Mouse (Mus musculus): ENCODE results near the gene Psma6. TPM values are rescaled to one million over a fixed set of nuclear protein-coding genes. Genes with fewer than 3 reads are reported as not detected.

Psma6 gene
- polyA plus RNA-seq, 1 experiment from 2014 or later = 405 TPM

DNA sequence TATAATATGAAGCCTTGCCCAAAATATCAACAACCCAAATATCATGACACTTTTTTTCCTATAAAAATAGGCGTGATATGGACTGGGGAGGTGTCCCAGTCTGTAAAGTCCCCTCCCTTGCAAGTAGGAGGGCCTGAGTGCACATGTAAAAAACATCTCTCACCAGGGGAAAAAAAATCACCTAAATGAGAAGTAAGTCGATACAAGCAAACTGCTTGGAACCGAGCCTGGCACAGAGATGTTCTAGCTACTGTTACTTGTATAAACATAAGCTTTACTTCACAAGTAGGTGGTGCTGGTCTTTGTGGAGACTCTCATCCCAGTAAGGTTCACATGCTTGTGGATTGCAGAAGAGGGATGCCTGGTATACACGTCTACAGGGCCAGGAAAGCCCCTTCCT, 76.9 kb downstream of the Psma6 start:
- Histone ChIP-seq H3K4me2 (no peak overlapping the region), H3K4me1 (peaks cover 56% of the 10 kb centered on the region), H3K36me3 (no peaks in the 10 kb centered on the region), H3K27ac (no peak overlapping the region), H3K9me3 (replicated peaks) (no peaks in the 10 kb centered on the region), H3K4me3 (replicated peaks) (no peak overlapping the region), H3K9ac (no peak overlapping the region), H3K27me3 (no peaks in the 10 kb centered on the region)
- no peak for ATAC-seq (replicated peaks; ENCODE audit: low FRiP score)
- WGBS = 34% methylated on average over 4 of the region's 4 CpGs

DNA sequence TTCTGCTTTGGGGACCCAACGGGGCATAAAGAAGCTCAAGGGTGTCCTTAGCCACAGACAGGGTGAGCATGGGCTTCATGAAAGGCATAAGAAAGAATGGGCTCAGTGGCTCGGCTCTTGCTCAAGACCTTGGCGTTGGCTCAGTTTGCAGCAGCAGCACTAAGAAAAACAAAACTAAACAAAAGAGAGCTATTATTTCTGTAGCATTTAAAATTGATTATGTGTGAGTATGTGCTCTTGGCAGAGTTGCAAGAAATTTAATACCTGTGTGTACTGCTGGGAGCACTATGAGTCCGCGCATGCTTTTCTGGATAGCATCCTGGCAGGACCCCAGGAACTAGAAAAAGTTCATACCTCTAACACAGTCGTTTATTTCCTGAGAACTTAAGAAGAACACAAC, 77.7 kb downstream of the Psma6 start:
- WGBS = 55% methylated on average over 6 of the region's 6 CpGs
- Histone ChIP-seq H3K9ac (no peak overlapping the region), H3K4me1 (peaks cover 64% of the 10 kb centered on the region), H3K4me2 (no peak overlapping the region), H3K36me3 (no peaks in the 10 kb centered on the region), H3K9me3 (replicated peaks) (no peaks in the 10 kb centered on the region), H3K27me3 (no peaks in the 10 kb centered on the region), H3K27ac (peak overlapping the region; percentile 61), H3K4me3 (replicated peaks) (no peak overlapping the region)
- no peak for ATAC-seq (replicated peaks; ENCODE audit: low FRiP score)

DNA sequence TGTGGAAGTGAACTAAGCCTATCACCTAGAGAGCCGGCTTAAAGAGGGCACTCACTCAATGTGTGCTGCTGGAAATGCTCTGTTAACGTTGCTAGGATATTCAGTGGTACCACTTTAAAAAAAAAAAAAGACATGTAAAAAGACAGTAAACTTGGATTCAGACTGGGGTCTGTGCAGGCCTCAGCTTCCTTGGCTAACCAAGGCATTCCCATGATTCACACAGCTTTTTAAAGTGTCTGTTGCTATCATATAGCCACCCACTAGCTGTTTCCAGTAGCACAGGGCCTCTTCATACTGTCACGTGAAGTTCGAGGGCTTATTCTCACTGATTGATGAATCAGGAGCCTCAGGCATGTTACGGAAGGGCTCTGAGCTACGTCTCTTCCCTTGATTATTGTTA, 78.4 kb downstream of the Psma6 start:
- Histone ChIP-seq H3K36me3 (no peaks in the 10 kb centered on the region), H3K9ac (no peak overlapping the region), H3K27me3 (no peaks in the 10 kb centered on the region), H3K4me2 (no peak overlapping the region), H3K27ac (peak overlapping the region; percentile 61), H3K4me1 (peaks cover 69% of the 10 kb centered on the region), H3K9me3 (replicated peaks) (no peaks in the 10 kb centered on the region), H3K4me3 (replicated peaks) (no peak overlapping the region)
- 70% methylated on average over 6 of the region's 6 CpGs for WGBS
- no peak for ATAC-seq (replicated peaks; ENCODE audit: low FRiP score)

DNA sequence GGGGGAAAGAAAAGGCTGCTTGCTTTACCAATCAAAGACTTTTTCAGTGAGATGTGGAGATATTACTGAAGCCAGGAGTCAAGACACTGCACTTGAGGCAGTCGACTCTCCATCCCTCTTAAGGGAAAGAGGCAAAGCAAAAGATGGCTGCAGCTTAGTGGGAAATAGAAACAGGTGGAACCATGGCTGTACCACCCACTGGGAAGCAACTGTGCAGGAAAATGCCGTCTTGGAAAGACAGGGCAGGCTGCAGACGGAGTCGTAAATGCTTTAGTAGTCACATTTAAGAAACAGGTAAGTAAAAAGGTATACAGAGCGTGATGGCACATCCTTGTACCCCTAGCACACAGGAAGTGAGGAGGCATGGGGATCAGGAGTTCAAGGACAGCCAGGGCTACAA, 79.1 kb downstream of the Psma6 start:
- H3K36me3 ChIP-seq = no peaks in the 10 kb centered on the region
- H3K4me3 ChIP-seq (replicated peaks) = no peak overlapping the region
- 77% methylated on average over 5 of the region's 5 CpGs for WGBS
- no peak overlapping the region for H3K9ac ChIP-seq
- H3K27ac ChIP-seq = peak overlapping the region; percentile 16; the same call in 1 of the 2 replicates
- peaks cover 73% of the 10 kb centered on the region for H3K4me1 ChIP-seq
- no peak for ATAC-seq (replicated peaks; ENCODE audit: low FRiP score)
- no peaks in the 10 kb centered on the region for H3K9me3 ChIP-seq (replicated peaks)
- no peak overlapping the region for H3K4me2 ChIP-seq
- no peaks in the 10 kb centered on the region for H3K27me3 ChIP-seq

DNA sequence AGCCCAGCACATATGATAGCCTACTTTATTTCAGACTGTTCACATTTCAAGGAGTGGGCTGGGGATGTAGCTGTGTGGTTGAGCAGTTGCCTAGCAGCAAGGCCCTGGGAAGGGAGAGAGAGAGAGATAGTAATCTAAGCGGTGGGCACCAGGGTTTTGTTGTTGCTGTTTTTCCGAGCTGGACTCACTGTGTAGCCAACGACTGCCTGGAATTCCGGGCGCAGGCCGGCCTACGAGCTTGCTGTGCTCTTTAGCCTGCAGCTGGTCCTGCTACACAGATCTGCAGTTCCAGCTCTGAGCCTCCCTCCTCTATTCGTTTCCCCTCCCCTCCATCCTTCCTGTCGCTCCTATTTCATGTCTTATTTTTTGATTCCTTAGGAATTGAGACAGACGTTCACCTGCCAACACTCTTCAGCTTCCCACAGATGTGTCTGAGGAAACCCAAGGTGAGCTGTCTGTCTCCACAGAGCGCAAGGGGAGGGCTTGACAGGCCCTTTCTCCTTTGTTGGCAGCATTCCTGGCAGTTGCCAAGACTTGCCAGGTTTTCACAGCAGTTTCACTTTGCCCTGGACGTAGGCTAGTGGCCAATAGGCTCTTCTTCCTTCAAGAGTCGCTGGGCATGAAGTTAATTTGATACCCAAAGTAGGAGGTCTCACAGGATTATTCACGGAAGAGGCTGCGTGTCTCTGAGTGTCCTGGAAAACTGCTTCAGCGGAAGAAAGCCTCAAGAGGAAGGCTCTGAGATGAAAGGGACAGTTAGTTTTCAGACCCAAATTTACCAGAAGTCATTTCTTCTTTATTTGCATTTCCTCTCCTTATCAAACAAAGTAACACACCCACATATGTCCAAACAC, 80.2 kb downstream of the Psma6 start:
- H3K27ac ChIP-seq = peak overlapping the region; percentile 87
- H3K9me3 ChIP-seq (replicated peaks) = no peaks in the 10 kb centered on the region
- 0 out of 2 replicates have a peak overlapping the region, but pooled peaks have one; percentile 0 for H3K4me3 ChIP-seq (replicated peaks)
- no peaks in the 10 kb centered on the region for H3K36me3 ChIP-seq
- WGBS = 15% methylated on average over 16 of the region's 16 CpGs
- H3K4me2 ChIP-seq = peak overlapping the region; percentile 45
- 0 out of 2 replicates have a peak overlapping the region, but pooled peaks have one; percentile 12 for H3K9ac ChIP-seq
- H3K27me3 ChIP-seq = no peaks in the 10 kb centered on the region
- ATAC-seq (replicated peaks; ENCODE audit: low FRiP score) = peak; percentile 71
- H3K4me1 ChIP-seq = peaks cover 74% of the 10 kb centered on the region

DNA sequence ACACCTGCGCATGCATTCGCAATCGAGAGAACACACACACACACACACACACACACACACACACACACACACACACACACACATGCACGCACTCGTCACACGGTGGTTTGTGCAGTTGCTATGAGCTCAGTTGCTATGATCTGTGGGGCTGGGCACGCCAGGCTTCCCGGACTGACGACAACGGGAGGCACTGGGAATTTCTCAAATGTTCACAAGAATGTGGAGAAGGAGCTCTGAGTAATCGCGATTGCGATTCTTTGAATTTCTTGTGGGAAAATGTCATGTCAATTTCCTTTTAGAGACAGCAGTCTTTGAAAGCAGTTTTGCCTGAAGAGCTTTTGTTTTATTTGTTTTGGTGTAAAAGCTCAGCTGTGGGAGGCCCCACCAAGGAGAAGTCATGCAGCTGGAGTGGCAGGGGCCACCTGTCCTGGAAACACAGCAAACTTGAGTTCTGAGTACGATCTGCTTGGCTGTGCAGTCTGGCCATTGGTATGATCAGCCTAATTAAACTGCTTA, 80.9 kb downstream of the Psma6 start:
- Histone ChIP-seq H3K4me2 (peak overlapping the region; percentile 45), H3K27ac (peak overlapping the region; percentile 87), H3K9ac (no peak overlapping the region), H3K4me3 (replicated peaks) (no peak overlapping the region), H3K27me3 (no peaks in the 10 kb centered on the region), H3K4me1 (peaks cover 75% of the 10 kb centered on the region), H3K36me3 (no peaks in the 10 kb centered on the region), H3K9me3 (replicated peaks) (no peaks in the 10 kb centered on the region)
- ATAC-seq (replicated peaks; ENCODE audit: low FRiP score) = peak; percentile 12; the same call in 1 of the 2 replicates
- 49% methylated on average over 14 of the region's 14 CpGs for WGBS

DNA sequence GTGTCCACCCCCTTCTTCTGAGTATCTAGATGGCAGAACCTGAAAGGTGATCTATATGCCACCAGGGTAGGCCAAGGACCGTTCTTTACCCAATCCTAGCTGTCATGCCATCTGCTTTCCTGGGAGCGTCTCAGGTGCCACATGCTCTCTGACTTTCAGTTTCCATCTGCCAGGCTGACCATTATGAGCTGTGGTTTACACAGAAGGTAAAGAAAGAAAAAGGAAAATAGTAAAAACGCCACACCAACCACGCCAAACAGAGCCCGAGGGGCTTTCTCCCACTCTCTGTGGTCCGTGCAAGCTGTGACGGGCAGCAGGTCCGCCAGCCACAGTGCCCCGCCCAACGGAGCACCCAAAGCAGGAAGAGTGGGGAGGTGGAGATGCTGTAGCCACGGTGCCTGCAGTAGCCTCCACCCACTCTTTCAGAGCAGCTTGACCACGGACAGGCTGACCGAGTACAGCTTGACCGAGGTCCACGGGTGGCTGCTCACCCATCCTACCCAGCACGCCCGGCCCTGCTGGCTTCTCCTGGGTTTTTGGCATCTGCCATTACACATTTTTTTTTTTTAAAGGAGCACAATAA, 81.5 kb downstream of the Psma6 start:
- ATAC-seq (replicated peaks; ENCODE audit: low FRiP score) = 0 out of 2 replicates have a peak, but pooled peaks have one; percentile 23
- H3K36me3 ChIP-seq = no peaks in the 10 kb centered on the region
- 0 out of 2 replicates have a peak overlapping the region, but pooled peaks have one; percentile 9 for H3K4me3 ChIP-seq (replicated peaks)
- H3K27me3 ChIP-seq = no peaks in the 10 kb centered on the region
- peak overlapping the region; percentile 45 for H3K4me2 ChIP-seq
- no peaks in the 10 kb centered on the region for H3K9me3 ChIP-seq (replicated peaks)
- 51% methylated on average over 17 of the region's 17 CpGs for WGBS
- H3K4me1 ChIP-seq = peaks cover 77% of the 10 kb centered on the region
- no peak overlapping the region for H3K9ac ChIP-seq
- H3K27ac ChIP-seq = peak overlapping the region; percentile 87

DNA sequence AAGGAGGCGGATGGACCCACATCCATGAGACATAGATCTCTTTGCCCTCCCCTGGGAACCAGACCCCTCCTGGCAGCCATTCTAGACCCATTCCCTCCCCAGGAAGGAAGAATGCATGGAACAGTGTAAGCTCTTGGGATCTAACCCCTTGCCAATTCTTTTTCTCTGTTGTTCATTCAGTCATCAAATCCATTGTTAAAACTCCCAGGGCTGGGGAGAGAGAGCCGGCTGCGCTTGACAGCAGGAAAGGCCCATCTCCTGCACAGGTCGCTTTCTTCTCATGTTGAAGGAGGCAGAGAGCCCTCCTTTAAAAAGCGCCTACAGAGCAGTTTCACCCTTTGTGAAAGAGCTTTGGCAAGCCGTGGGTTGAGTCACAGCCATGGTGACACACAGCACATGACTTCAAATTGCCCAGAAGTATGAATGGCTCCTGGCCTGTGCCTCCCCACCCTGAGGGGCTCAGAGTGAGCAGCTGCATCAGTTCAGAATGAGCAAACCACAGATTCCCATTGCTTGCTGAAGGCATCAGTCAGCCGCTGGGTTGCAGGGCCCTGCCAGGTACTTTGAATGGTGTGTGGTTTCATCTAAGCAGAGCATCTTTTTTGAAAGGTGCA, 82.2 kb downstream of the Psma6 start:
- no peak overlapping the region for H3K4me2 ChIP-seq
- H3K27me3 ChIP-seq = no peaks in the 10 kb centered on the region
- no peak overlapping the region for H3K9ac ChIP-seq
- ATAC-seq (replicated peaks; ENCODE audit: low FRiP score) = no peak
- WGBS = 74% methylated on average over 7 of the region's 7 CpGs
- H3K4me3 ChIP-seq (replicated peaks) = no peak overlapping the region
- peaks cover 75% of the 10 kb centered on the region for H3K4me1 ChIP-seq
- H3K36me3 ChIP-seq = no peaks in the 10 kb centered on the region
- no peaks in the 10 kb centered on the region for H3K9me3 ChIP-seq (replicated peaks)
- peak overlapping the region; percentile 46 for H3K27ac ChIP-seq

DNA sequence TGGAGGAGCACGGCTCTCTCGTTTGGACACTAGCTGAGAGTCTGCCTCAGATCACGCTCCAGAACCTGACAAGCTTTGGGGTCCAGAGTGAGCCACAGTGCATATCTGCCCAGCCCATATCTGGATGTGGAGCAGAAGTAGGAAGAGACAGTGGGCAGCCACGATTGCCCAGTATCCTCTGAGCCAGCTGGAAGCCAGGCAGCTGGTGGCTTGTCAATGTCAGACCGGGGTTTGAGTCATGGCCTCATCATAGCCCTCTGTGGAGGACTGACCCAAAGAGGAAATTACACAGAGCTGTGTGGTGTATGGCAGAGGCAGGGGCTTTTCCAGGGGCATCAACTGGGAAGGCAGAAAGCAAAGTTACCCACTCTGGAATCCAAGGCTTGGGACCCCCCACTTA, 82.8 kb downstream of the Psma6 start:
- 56% methylated on average over 5 of the region's 5 CpGs for WGBS
- no peak overlapping the region for H3K4me3 ChIP-seq (replicated peaks)
- H3K27ac ChIP-seq = 0 out of 2 replicates have a peak overlapping the region, but pooled peaks have one; percentile 46
- no peaks in the 10 kb centered on the region for H3K9me3 ChIP-seq (replicated peaks)
- H3K36me3 ChIP-seq = no peaks in the 10 kb centered on the region
- ATAC-seq (replicated peaks; ENCODE audit: low FRiP score) = no peak
- no peaks in the 10 kb centered on the region for H3K27me3 ChIP-seq
- H3K4me1 ChIP-seq = peaks cover 69% of the 10 kb centered on the region
- no peak overlapping the region for H3K9ac ChIP-seq
- H3K4me2 ChIP-seq = no peak overlapping the region

DNA sequence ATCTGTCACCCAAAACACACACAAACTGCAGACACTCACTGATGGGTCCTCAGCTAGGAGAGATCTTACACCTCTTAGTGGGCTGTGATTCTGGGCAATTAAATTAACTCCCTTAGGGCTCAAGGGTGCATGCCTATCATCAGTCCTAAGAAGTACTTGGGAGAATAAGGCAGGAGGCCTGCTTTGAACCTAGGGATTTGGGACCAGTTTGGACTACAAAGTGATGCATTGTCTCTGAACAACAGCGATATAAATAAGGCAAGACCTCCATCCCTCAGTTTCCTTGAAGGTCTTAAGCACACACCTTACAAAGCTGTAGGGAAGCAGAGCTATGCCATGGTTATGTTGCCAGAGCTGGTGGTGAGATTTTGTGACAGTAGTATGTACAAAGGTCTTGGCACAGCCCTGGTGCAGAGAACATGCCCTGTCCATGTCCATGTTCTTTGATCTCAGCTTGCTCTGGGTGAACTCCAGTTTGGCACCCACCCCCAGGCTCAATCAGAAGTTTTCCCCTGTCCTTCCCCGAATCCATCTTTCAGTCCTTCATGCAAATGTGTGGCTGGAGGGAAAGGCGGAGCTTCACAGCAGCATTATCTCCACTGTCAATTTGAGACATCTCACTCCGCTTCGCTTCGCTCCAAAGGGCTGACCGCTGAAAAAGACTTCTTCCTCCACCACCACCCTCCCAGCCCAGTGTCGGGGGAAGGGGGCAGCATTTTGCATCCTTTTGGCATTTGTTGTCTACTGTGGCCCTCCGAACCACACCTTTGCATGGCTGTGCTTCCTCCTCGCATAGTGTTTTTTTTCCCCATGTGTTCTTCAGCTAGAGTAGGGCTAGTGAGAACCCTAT, 83.5 kb downstream of the Psma6 start:
- H3K4me1 ChIP-seq = peaks cover 64% of the 10 kb centered on the region
- no peaks in the 10 kb centered on the region for H3K36me3 ChIP-seq
- H3K9me3 ChIP-seq (replicated peaks) = no peaks in the 10 kb centered on the region
- no peak overlapping the region for H3K9ac ChIP-seq
- no peak overlapping the region for H3K4me2 ChIP-seq
- H3K4me3 ChIP-seq (replicated peaks) = no peak overlapping the region
- no peaks in the 10 kb centered on the region for H3K27me3 ChIP-seq
- WGBS = 57% methylated on average over 10 of the region's 10 CpGs
- H3K27ac ChIP-seq = no peak overlapping the region
- ATAC-seq (replicated peaks; ENCODE audit: low FRiP score) = no peak

Measured in kidney, embryonic 15.5 days (tissue).